Mouse (Mus musculus): ENCODE data around the gene Ercc1. TPM values are rescaled to one million over a fixed set of nuclear protein-coding genes. Genes with fewer than 3 reads are reported as not detected.

Gene Ercc1
- polyA plus RNA-seq, 1 experiment from 2014 or later, result 84.2 TPM

DNA sequence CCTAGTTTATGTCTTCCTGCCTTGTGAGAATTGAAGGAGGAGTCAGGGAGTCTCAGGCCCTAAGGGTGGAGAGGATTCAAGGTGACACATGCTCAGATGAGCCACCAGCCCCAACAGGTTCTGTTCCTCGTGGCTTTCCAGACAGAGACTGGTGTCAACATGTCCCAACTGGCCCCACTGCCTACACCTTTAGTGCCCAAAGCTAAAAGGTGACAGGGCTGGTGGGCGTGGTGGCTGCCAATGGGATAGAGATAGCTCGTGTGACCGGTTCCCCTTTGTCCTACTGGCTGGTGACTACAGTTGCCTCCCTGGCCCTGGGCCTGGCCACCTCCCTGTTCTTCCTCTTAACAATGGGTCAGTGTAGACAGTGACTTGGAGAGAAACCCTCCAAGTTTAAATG lies 20.8 kb downstream of the Ercc1 start:
- H3K27ac ChIP-seq, result no peak overlapping the region
- H3K4me1 ChIP-seq, result peaks cover 47% of the 10 kb centered on the region
- peaks cover 31% of the 10 kb centered on the region for H3K36me3 ChIP-seq
- no peak overlapping the region for H3K4me3 ChIP-seq
- DNase-seq (ENCODE audit: low spot score), result no peak
- no peaks in the 10 kb centered on the region for H3K9me3 ChIP-seq
- 74% methylated on average over 4 of the region's 4 CpGs for WGBS
- H3K27me3 ChIP-seq (ENCODE audit: insufficient read depth, poor library complexity, severe bottlenecking), result peaks cover 16% of the 10 kb centered on the region

DNA sequence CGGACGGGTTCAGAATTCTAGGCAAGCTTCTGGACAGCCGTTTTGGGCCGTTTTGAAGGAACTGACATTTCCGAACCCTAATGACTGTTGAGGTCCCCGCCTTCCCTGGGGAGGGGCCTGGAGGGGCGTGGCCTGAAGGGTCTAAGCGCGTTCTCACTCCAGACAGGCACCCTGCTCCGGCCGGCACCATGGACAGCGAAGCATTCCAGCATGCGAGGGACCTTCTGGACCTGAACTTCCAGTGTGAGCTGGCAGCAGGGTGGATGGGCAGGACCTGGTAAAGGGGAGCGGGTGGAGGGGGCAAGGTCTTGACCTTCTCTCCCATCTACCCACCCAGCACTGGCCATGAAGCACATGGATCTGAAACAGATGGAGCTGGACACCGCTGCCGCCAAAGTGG lies 23.8 kb downstream of the Ercc1 start:
- peaks cover 61% of the 10 kb centered on the region for H3K36me3 ChIP-seq
- no peak overlapping the region for H3K4me3 ChIP-seq
- H3K4me1 ChIP-seq, result peaks cover 18% of the 10 kb centered on the region
- H3K27ac ChIP-seq, result no peak overlapping the region
- WGBS, result 18% methylated on average over 16 of the region's 16 CpGs
- peaks cover 16% of the 10 kb centered on the region for H3K27me3 ChIP-seq (ENCODE audit: insufficient read depth, poor library complexity, severe bottlenecking)
- no peak for DNase-seq (ENCODE audit: low spot score)
- H3K9me3 ChIP-seq, result no peaks in the 10 kb centered on the region

- WGBS, result 20% methylated on average over 46 of the region's 46 CpGs
- H3K36me3 ChIP-seq, result peaks cover 76% of the 10 kb centered on the region
- no peak for DNase-seq (ENCODE audit: low spot score)
- H3K27ac ChIP-seq, result peak overlapping the region; percentile 43; the same call in 1 of the 2 replicates
- no peaks in the 10 kb centered on the region for H3K9me3 ChIP-seq
- peaks cover 9% of the 10 kb centered on the region for H3K4me1 ChIP-seq
- peak overlapping the region; percentile 47 for H3K4me3 ChIP-seq
- peaks cover 16% of the 10 kb centered on the region for H3K27me3 ChIP-seq (ENCODE audit: insufficient read depth, poor library complexity, severe bottlenecking)
These were observed 25.3 kb downstream of the Ercc1 start for GRCm38 (mm10) chr7:19369823-19370425.

DNA sequence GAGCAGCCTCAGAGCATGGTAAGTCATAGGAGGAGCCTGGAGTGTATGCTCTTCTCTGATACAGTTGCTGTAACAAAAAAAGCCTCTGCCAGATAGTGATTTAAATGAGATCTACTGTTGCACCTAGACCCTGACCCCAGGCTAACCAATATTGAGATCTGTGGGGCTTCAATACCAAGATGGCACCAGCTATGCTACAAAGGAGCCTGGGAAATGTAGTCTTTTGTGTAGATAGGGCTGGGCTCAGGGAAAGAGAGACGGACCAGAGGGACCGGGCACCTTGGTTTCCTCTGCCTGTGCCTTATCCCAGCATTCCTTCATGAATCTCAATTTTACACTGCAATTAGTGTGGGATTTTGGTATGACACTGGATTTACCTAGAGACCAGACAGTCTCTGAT lies 28.8 kb downstream of the Ercc1 start:
- WGBS, result 91% methylated on average over 2 of the region's 2 CpGs
- peaks cover 98% of the 10 kb centered on the region for H3K36me3 ChIP-seq

DNA sequence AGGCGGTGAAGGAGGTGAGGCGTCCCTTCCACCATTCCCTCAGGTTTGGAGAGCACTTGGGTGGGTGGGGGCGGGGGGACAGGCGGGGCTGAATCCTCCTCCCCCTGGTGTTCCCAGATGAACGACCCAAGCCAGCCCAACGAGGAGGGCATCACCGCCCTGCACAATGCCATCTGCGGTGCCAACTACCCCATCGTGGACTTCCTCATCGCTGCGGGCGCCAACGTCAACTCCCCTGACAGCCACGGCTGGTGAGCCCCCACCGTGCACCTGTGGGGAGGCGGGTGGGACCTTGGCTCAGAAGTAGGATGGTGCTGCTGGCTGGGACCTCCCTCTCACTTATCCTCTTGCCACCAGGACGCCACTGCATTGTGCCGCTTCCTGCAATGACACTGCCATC lies 30.8 kb downstream of the Ercc1 start:
- Histone ChIP-seq H3K4me1 (0 out of 2 replicates have a peak, but pooled peaks cover 5% of the 10 kb centered on the region), H3K9me3 (no peaks in the 10 kb centered on the region), H3K27ac (no peak overlapping the region), H3K27me3 (ENCODE audit: insufficient read depth, poor library complexity, severe bottlenecking) (no peaks in the 10 kb centered on the region), H3K36me3 (peaks cover 93% of the 10 kb centered on the region), H3K4me3 (no peak overlapping the region)
- no peak for DNase-seq (ENCODE audit: low spot score)
- WGBS, result 73% methylated on average over 18 of the region's 18 CpGs

More for the DNA sequence above, 28.8 kb downstream of the Ercc1 start:
- no peaks in the 10 kb centered on the region for H3K9me3 ChIP-seq
- peaks cover 16% of the 10 kb centered on the region for H3K27me3 ChIP-seq (ENCODE audit: insufficient read depth, poor library complexity, severe bottlenecking)
- no peak overlapping the region for H3K4me3 ChIP-seq
- no peak for DNase-seq (ENCODE audit: low spot score)
- H3K4me1 ChIP-seq, result peaks cover 14% of the 10 kb centered on the region
- H3K27ac ChIP-seq, result no peak overlapping the region

GRCm38 (mm10) chr7:19376019-19376418 lies 31.4 kb downstream of the Ercc1 start:
- H3K27ac ChIP-seq, result no peak overlapping the region
- no peak for DNase-seq (ENCODE audit: low spot score)
- 86% methylated on average over 4 of the region's 4 CpGs for WGBS
- no peaks in the 10 kb centered on the region for H3K9me3 ChIP-seq
- 0 out of 2 replicates have a peak, but pooled peaks cover 5% of the 10 kb centered on the region for H3K4me1 ChIP-seq
- H3K36me3 ChIP-seq, result peaks cover 86% of the 10 kb centered on the region
- H3K27me3 ChIP-seq (ENCODE audit: insufficient read depth, poor library complexity, severe bottlenecking), result no peaks in the 10 kb centered on the region
- no peak overlapping the region for H3K4me3 ChIP-seq

DNA sequence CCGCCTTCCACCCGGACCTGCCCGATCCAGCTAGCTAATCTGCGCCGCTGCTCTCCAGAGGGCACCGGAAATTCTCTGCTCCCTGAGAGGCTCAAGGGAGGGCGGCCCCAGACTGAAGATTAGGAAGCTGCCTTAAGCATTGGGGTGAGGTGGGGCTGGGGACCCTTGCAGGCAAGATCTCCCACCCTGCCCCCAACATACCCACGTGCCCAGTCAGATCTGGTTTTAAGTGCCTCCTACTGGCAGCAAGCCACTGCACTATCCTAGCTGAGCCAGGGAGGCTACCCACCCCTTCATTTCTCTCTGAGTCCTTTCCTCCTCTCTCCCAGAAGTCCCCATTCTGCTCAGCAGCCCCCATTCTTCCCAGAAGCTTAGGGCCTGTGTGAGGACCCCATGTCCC lies 33.5 kb downstream of the Ercc1 start:
- Histone ChIP-seq H3K4me3 (no peak overlapping the region), H3K36me3 (peaks cover 66% of the 10 kb centered on the region), H3K9me3 (no peaks in the 10 kb centered on the region), H3K4me1 (0 out of 2 replicates have a peak, but pooled peaks cover 13% of the 10 kb centered on the region), H3K27ac (no peak overlapping the region), H3K27me3 (ENCODE audit: insufficient read depth, poor library complexity, severe bottlenecking) (no peaks in the 10 kb centered on the region)
- WGBS, result 50% methylated on average over 8 of the region's 8 CpGs
- no peak for DNase-seq (ENCODE audit: low spot score)

DNA sequence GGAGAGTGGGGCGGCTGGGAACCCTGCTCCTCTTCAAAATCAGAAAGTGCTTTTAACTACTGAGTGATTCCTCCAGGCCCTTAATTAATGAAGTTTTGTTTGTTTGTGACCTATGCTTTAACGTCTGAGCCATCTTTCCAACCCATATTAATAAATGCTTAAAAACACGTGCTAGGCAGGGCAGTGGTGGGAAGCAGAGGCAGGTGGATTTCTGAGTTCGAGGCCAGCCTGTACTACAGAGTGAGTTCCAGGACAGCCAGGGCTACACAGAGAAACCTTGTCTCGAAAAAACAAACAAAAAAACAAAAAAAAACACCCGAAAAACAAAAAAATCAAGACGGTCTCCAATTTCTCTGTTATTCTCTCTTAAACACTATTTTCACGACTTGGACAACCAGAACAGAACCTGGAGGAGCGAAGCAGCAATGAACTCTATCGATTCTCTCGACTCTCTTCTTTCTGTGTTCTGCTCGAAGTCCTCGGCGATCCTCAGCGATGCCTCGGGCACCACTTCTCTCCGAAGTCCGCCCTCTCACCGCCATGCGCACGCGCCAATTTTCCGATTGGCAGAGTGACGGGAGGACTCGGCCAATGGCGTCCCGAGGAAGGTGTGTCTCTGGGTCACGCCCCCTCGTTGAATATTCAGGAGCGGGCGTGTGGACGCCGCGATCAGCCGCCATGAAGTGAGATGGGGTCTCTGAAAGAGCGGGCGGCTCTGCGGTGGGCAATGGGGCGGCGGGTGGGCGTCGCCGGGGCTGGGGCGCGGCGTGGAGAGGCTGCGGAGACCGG lies 37.0 kb downstream of the Ercc1 start, which contains the start of gene Ercc2:
Gene Ercc2 (plus strand): TSS at position 634 of the 789 bp plus-strand sequence.
- WGBS, result 6% methylated on average over 48 of the region's 48 CpGs
- Histone ChIP-seq H3K4me3 (peak within 1 kb of the TSS; percentile 91), H3K27ac (peak within 1 kb of the TSS; percentile 84)

DNA sequence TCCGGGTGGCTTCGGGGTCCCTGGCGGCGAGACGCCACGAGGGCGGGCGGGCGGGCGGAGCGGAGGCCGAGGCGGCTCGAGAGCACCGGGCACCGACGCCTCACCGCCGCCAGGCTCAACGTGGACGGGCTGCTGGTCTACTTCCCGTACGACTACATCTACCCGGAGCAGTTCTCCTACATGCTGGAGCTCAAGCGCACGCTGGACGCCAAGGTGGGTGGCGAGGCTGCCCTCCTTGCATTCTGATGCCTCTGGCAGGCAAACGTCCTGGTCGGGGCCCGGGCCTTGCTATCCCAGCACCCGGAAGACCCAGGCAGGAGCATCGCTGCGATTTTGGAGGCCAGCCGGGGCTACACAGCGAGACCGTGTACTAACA lies 37.6 kb downstream of the Ercc1 start:
- 0% methylated on average over 30 of the region's 37 CpGs for WGBS
- Histone ChIP-seq H3K4me1 (peaks cover 20% of the 10 kb centered on the region; the same call in 1 of the 2 replicates), H3K4me3 (peak overlapping the region; percentile 91), H3K36me3 (peaks cover 60% of the 10 kb centered on the region), H3K27ac (peak overlapping the region; percentile 84), H3K9me3 (no peaks in the 10 kb centered on the region), H3K27me3 (ENCODE audit: insufficient read depth, poor library complexity, severe bottlenecking) (no peaks in the 10 kb centered on the region)
- peak; percentile 83 for DNase-seq (ENCODE audit: low spot score)

More for the DNA sequence above, 37.0 kb downstream of the Ercc1 start, which contains the start of gene Ercc2:
- peak; percentile 100 for DNase-seq (ENCODE audit: low spot score)
- Histone ChIP-seq H3K4me1 (peaks cover 20% of the 10 kb centered on the region; the same call in 1 of the 2 replicates), H3K27me3 (ENCODE audit: insufficient read depth, poor library complexity, severe bottlenecking) (no peaks in the 10 kb centered on the region), H3K9me3 (no peaks in the 10 kb centered on the region), H3K36me3 (peaks cover 60% of the 10 kb centered on the region)

- no peak for DNase-seq (ENCODE audit: low spot score)
- Histone ChIP-seq H3K4me3 (no peak overlapping the region), H3K27ac (no peak overlapping the region), H3K27me3 (ENCODE audit: insufficient read depth, poor library complexity, severe bottlenecking) (no peaks in the 10 kb centered on the region), H3K36me3 (peaks cover 60% of the 10 kb centered on the region), H3K9me3 (no peaks in the 10 kb centered on the region), H3K4me1 (peaks cover 15% of the 10 kb centered on the region; the same call in 1 of the 2 replicates)
- WGBS, result 85% methylated on average over 9 of the region's 9 CpGs
These were observed 39.1 kb downstream of the Ercc1 start for GRCm38 (mm10) chr7:19383708-19384107.

DNA sequence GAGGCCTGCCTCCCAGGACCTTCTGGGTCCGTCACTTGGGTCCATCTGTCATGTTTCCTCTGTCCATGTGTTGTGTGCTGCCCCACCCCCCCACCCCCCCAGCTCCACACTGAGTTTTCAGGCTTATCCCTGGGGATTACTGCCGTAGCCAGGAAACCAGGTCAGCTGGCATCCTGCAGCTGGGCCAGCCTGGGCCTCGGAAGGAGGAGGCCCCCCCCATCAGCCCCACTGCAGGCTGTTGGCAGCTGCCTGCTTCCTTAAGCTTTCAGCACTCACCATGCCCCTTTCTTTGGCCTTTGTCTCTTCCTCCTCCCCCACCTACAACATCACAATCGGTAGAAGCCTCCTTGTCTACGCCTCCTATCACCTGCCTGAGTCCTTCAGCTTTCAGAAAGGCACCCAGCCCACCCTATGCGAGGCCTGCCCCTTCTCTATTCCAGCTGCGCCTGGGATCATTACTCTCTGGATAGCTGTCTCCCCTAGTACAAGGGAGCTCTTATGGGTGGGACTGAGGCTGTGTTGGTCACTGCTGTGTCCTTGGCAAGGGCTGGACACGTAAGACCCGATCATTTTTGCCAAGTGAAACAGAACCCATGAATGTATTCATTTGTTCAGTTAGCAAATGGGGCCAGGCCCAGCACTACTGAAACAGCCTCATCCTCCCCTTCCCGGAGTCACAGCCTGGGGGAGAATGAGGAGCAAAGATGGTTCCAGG lies 44.3 kb downstream of the Ercc1 start:
- no peak overlapping the region for H3K27ac ChIP-seq
- no peak for DNase-seq (ENCODE audit: low spot score)
- WGBS, result 85% methylated on average over 10 of the region's 10 CpGs

GRCm38 (mm10) chr7:19394484-19394883 lies 49.9 kb downstream of the Ercc1 start:
- H3K9me3 ChIP-seq, result no peaks in the 10 kb centered on the region
- no peak overlapping the region for H3K4me3 ChIP-seq
- H3K27ac ChIP-seq, result no peak overlapping the region
- peaks cover 26% of the 10 kb centered on the region for H3K27me3 ChIP-seq (ENCODE audit: insufficient read depth, poor library complexity, severe bottlenecking)
- WGBS, result 87% methylated on average over 8 of the region's 8 CpGs
- H3K36me3 ChIP-seq, result peaks cover 60% of the 10 kb centered on the region
- DNase-seq (ENCODE audit: low spot score), result no peak
- peaks cover 6% of the 10 kb centered on the region for H3K4me1 ChIP-seq

More for the DNA sequence above, 44.3 kb downstream of the Ercc1 start:
- no peaks in the 10 kb centered on the region for H3K27me3 ChIP-seq (ENCODE audit: insufficient read depth, poor library complexity, severe bottlenecking)
- H3K4me1 ChIP-seq, result no peaks in the 10 kb centered on the region
- peaks cover 97% of the 10 kb centered on the region for H3K36me3 ChIP-seq
- no peak overlapping the region for H3K4me3 ChIP-seq
- H3K9me3 ChIP-seq, result no peaks in the 10 kb centered on the region

Data from heart, embryonic 10.5 days (tissue).